Mouse (Mus musculus) liver, postnatal 0 days (tissue): ENCODE measurements around the gene Agap1.

Experiments used
- CTCF ChIP-seq: sonication (generic); IDR thresholded peaks from 2 replicates; pipeline ENCODE4 v1.5.1; 2016; ENCODE audit warnings: antibody characterized with exemption, low read depth
- EP300 ChIP-seq: IDR thresholded peaks from 2 replicates; pipeline ENCODE4 v1.6.1; 2016; ENCODE audit warnings: antibody characterized with exemption, low read depth, mild to moderate bottlenecking

DNA sequence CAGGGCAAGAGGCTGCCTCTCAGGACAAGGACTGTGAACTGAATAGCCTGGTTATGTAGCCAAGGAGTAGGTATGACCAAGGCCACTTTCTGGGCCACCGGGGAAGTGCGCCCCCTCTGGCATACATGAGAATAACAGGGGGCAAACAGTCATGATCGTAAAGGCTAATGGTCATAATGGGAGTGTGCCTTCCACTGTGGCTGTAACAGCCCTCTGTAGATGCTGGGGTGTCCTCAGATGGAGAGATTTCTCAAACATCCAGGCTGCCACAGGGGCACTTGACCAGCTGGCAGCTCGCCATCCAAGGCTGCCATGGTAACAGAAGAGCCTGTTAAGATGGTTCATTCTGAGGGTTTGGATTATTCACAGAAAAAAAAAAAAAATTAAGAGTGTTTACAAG, 221.8 kb downstream of the Agap1 start:
- TF ChIP-seq EP300 (no peak), CTCF (peak; percentile 64)
